Mouse (Mus musculus) liver, embryonic 11.5 days (tissue): Measurements from ENCODE around the gene Pgrmc1. TPM values are rescaled to one million over a fixed set of nuclear protein-coding genes. Genes with fewer than 3 reads are reported as not detected.
"Not testable (repeated sequence)": the region's sequence is repeated elsewhere in the genome, so short reads cannot be mapped to it uniquely, and the experiment has no call there.

Experiments used
- ATAC-seq: fragments of 200-750 bp; cut with Nextera tagmentation; replicated peaks from 2 replicates; pipeline ENCODE4 v1.8.0; 2017; ENCODE audit warnings: moderate number of reproducible peaks, mild to moderate bottlenecking, moderate TSS enrichment, moderate library complexity; ENCODE audit not compliant: low FRiP score
- DNase-seq: peaks from one replicate; pipeline ENCODE4 v3.0.0-alpha.2; 2017; ENCODE audit warnings: low spot score
- H3K27ac ChIP-seq: fragments of 300-500 bp; sonication (generic); 2 replicates; pipeline ENCODE4 v1.5.1; 2014; ENCODE audit warnings: mild to moderate bottlenecking, low read depth, low read length, control low read depth
- H3K27me3 ChIP-seq: fragments of 300-500 bp; sonication (generic); replicated peaks from 2 replicates; pipeline ENCODE4 v1.6.1; 2014; ENCODE audit warnings: low read length, mixed read lengths; ENCODE audit not compliant: control insufficient read depth, insufficient read depth
- H3K36me3 ChIP-seq: fragments of 300-500 bp; sonication (generic); 2 replicates; pipeline ENCODE4 v1.6.1; 2014; ENCODE audit warnings: mild to moderate bottlenecking, low read length, moderate library complexity, mixed read lengths; ENCODE audit not compliant: control insufficient read depth, insufficient read depth
- H3K4me1 ChIP-seq: fragments of 300-500 bp; sonication (generic); replicated peaks from 2 replicates; pipeline ENCODE4 v1.6.1; 2014; ENCODE audit warnings: low read length, mixed read lengths; ENCODE audit not compliant: control insufficient read depth, insufficient read depth
- H3K4me2 ChIP-seq: fragments of 300-500 bp; sonication (generic); 2 replicates; pipeline ENCODE4 v1.6.1; 2014; ENCODE audit warnings: mild to moderate bottlenecking, control low read depth, moderate library complexity
- H3K4me3 ChIP-seq: fragments of 300-500 bp; sonication (generic); 2 replicates; pipeline ENCODE4 v1.5.1; 2014; ENCODE audit warnings: low read depth, low read length, control low read depth
- H3K9ac ChIP-seq: fragments of 300-500 bp; sonication (generic); 2 replicates; pipeline ENCODE4 v1.6.1; 2014; ENCODE audit warnings: low read depth, low read length, control low read depth
- H3K9me3 ChIP-seq: fragments of 300-500 bp; sonication (generic); 2 replicates; pipeline ENCODE4 v1.6.1; 2016; ENCODE audit warnings: low read length, inconsistent platforms, mixed read lengths; ENCODE audit not compliant: control insufficient read depth
- WGBS: fragments of 180-500 bp; shearing (Covaris S2); extraction: QIAGEN DNeasy Blood & Tissue Kit; methylation state at CpG from one replicate; pipeline ENCODE4 v1.1.7; 2014; 5-methylcytosine and 5-hydroxymethylcytosine counted together
- polyA plus RNA-seq: library from polyadenylated mRNA; unstranded; fragments of >200 nt; fragmentation: Nextera tagmentation; extraction: Ambion mirVana; gene quantifications from 2 replicates; pipeline ENCODE4 v1.2.1, GENCODE M21; 2014

Gene Pgrmc1
- 150 and 158 TPM in 2 replicates for polyA plus RNA-seq

GRCm38 (mm10) chrX:36597707-36598389, at the start of gene Pgrmc1:
Pgrmc1 (plus strand) TSS chrX:36598206.
- H3K27ac ChIP-seq, result peak within 1 kb of the TSS; percentile 62; the same call in 1 of the 2 replicates
- peak; percentile 81 for DNase-seq
- H3K4me3 ChIP-seq, result peak within 1 kb of the TSS; percentile 64

GRCm38 (mm10) chrX:36548798-36549197, 49.2 kb upstream of the Pgrmc1 start:
- Histone ChIP-seq H3K36me3 (no peaks in the 10 kb centered on the region), H3K9ac (no peak overlapping the region), H3K9me3 (no peaks in the 10 kb centered on the region), H3K4me2 (no peak overlapping the region), H3K4me1 (no peaks in the 10 kb centered on the region), H3K4me3 (no peak overlapping the region), H3K27me3 (no peaks in the 10 kb centered on the region), H3K27ac (no peak overlapping the region)
- ATAC-seq (no peak), DNase-seq (no peak)
- WGBS, result 61% methylated on average over 5 of the region's 5 CpGs

More at GRCm38 (mm10) chrX:36597707-36598389, at the start of gene Pgrmc1:
- 21% methylated on average over 33 of the region's 45 CpGs for WGBS
- ATAC-seq, result peak; percentile 93
- Histone ChIP-seq H3K4me2 (peak within 1 kb of the TSS; percentile 62), H3K4me1 (no peaks in the 10 kb centered on the region), H3K27me3 (no peaks in the 10 kb centered on the region), H3K36me3 (no peaks in the 10 kb centered on the region), H3K9me3 (no peaks in the 10 kb centered on the region), H3K9ac (peak within 1 kb of the TSS; percentile 76)

GRCm38 (mm10) chrX:36550906-36551305, 47.1 kb upstream of the Pgrmc1 start:
- no peaks in the 10 kb centered on the region for H3K9me3 ChIP-seq
- no peak overlapping the region for H3K4me2 ChIP-seq
- no peak overlapping the region for H3K4me3 ChIP-seq
- H3K4me1 ChIP-seq, result no peaks in the 10 kb centered on the region
- H3K27ac ChIP-seq, result no peak overlapping the region
- no peaks in the 10 kb centered on the region for H3K36me3 ChIP-seq
- H3K27me3 ChIP-seq, result no peaks in the 10 kb centered on the region
- no peak overlapping the region for H3K9ac ChIP-seq
- 43% methylated on average over 5 of the region's 5 CpGs for WGBS
- DNase-seq (no peak), ATAC-seq (no peak)

DNA sequence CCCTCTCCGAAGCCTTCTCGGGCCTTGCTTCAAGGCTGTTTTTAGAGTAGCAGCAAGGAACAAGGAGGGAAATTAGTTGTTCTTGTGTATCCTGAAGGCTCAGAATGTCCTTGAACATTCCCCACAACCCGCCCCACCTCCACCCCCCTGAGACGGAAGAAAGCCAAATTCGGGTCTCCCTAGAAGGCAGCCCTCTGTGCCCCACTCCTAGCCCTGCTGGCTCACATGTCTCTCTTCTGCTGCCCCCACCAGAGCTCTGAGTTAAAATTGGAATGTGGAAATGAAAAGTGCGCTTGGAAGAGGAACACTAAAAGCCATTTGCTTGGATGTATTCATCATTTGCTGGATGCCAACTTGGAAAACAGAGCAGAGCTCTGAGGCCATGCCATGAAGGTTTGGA, 46.7 kb upstream of the Pgrmc1 start:
- Histone ChIP-seq H3K9me3 (no peaks in the 10 kb centered on the region), H3K9ac (no peak overlapping the region), H3K4me2 (no peak overlapping the region), H3K36me3 (no peaks in the 10 kb centered on the region), H3K27ac (no peak overlapping the region), H3K27me3 (no peaks in the 10 kb centered on the region), H3K4me3 (no peak overlapping the region), H3K4me1 (no peaks in the 10 kb centered on the region)
- ATAC-seq, result no peak
- DNase-seq, result no peak
- WGBS, result 42% methylated on average over 6 of the region's 6 CpGs

DNA sequence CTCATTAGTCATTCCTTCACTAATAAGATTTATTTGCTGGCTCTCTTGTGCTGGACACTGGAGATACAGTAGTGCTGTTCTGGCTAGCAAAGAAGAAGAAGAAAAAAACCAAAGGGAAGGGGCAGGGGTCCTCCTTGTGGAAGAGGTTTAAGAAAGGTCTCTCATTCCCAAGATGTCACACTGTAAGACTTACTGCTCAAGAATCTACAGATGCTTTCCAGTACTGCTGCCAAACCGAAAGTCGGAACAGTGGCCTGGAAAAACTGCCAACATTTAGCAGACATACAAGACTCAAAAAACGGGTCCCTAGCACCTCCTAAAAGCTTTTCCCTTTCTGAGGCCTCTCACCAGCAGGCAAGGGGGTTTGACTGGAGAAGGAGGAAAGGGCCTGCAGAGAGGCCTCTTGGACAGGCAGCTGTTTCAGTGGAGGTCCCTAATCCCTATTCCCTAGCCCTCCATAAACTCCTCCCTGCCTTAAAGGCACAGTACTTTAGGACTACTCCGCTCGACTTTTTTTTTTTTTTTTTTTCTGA, 45.9 kb upstream of the Pgrmc1 start:
- no peaks in the 10 kb centered on the region for H3K4me1 ChIP-seq
- H3K4me3 ChIP-seq, result no peak overlapping the region
- H3K9ac ChIP-seq, result no peak overlapping the region
- peak; percentile 23; the same call in 1 of the 2 replicates for ATAC-seq
- DNase-seq, result no peak
- H3K4me2 ChIP-seq, result no peak overlapping the region
- 32% methylated on average over 5 of the region's 5 CpGs for WGBS
- no peak overlapping the region for H3K27ac ChIP-seq
- no peaks in the 10 kb centered on the region for H3K27me3 ChIP-seq
- no peaks in the 10 kb centered on the region for H3K36me3 ChIP-seq
- no peaks in the 10 kb centered on the region for H3K9me3 ChIP-seq

DNA sequence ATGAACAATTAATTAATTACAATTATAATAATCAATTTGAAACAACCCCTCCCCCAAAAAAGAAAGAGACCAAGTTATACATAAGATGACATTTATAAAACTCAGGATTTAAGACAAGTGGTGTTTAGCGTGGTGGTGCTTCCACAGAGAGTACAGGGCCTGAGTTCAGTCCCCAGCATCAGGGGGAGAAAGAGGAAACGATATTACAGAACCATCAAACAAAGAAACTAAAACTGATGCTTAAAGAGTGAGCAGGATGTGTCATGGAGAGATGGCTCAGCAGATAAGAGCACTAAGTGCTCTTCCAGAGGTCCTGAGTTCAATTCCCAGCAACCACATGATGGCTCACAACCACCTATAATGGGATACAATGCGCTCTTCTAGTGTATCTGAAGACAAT, 45.3 kb upstream of the Pgrmc1 start:
- H3K27me3 ChIP-seq, result no peaks in the 10 kb centered on the region
- 75% methylated on average over 3 of the region's 3 CpGs for WGBS
- H3K36me3 ChIP-seq, result no peaks in the 10 kb centered on the region
- H3K4me1 ChIP-seq, result no peaks in the 10 kb centered on the region
- no peak overlapping the region for H3K9ac ChIP-seq
- H3K4me2 ChIP-seq, result no peak overlapping the region
- H3K9me3 ChIP-seq, result no peaks in the 10 kb centered on the region
- no peak for ATAC-seq
- no peak overlapping the region for H3K4me3 ChIP-seq
- no peak overlapping the region for H3K27ac ChIP-seq
- DNase-seq, result no peak

DNA sequence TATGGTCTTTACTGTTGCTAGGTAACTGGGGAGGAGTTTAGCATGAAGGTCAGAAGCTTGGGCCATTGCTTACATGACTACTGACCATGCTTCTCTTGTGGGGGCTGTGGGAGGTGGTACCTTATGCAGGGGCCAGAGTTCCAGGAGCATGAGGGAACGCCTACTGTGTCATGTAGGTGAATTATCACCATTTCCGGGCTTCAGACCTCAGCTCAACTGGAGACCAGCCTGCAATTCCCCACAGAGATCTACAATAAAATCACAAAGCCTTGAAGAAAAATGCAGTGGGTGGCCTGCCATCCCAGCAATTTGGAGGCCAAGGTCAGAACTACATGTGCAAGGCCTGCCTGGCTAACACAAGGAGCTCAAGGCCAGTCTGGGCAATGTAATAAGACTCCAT, 42.8 kb upstream of the Pgrmc1 start:
- not testable (repeated sequence) for H3K9ac ChIP-seq, H3K27ac ChIP-seq, H3K36me3 ChIP-seq, H3K9me3 ChIP-seq, H3K4me3 ChIP-seq, DNase-seq, H3K27me3 ChIP-seq, H3K4me1 ChIP-seq, ATAC-seq, H3K4me2 ChIP-seq
- WGBS, result 45% methylated on average over 2 of the region's 2 CpGs

GRCm38 (mm10) chrX:36560170-36560569, 37.8 kb upstream of the Pgrmc1 start:
- 68% methylated on average over 4 of the region's 4 CpGs for WGBS
- Histone ChIP-seq H3K27me3 (no peaks in the 10 kb centered on the region), H3K9ac (no peak overlapping the region), H3K27ac (no peak overlapping the region), H3K9me3 (no peaks in the 10 kb centered on the region), H3K4me1 (no peaks in the 10 kb centered on the region), H3K4me2 (no peak overlapping the region), H3K36me3 (no peaks in the 10 kb centered on the region), H3K4me3 (no peak overlapping the region)
- no peak for ATAC-seq
- no peak for DNase-seq

DNA sequence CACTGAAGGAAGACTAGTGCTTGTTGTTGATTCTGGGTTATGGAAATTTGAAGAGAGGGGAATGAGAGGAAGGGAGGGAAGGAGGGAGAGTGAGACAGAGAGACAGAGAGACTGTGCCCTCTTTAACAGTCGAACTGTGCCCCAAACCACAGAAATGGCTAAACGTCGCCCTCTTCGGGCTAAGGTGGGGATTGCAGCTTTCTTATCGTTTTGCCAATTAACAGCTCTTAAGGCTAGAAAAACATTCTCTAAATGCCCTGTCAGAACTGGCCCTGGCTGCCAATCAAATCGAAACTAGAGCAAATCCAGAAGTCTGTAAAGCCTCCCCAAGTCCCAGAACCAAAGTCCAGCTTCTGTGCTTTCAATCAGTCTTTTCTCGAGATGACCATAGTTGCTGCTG, 36.4 kb upstream of the Pgrmc1 start:
- Histone ChIP-seq H3K27ac (no peak overlapping the region), H3K4me1 (no peaks in the 10 kb centered on the region), H3K9ac (no peak overlapping the region), H3K9me3 (no peaks in the 10 kb centered on the region), H3K4me3 (no peak overlapping the region), H3K27me3 (no peaks in the 10 kb centered on the region), H3K4me2 (no peak overlapping the region), H3K36me3 (no peaks in the 10 kb centered on the region)
- no peak for DNase-seq
- 10% methylated on average over 7 of the region's 7 CpGs for WGBS
- ATAC-seq, result no peak
